In the genomic region with DNA sequence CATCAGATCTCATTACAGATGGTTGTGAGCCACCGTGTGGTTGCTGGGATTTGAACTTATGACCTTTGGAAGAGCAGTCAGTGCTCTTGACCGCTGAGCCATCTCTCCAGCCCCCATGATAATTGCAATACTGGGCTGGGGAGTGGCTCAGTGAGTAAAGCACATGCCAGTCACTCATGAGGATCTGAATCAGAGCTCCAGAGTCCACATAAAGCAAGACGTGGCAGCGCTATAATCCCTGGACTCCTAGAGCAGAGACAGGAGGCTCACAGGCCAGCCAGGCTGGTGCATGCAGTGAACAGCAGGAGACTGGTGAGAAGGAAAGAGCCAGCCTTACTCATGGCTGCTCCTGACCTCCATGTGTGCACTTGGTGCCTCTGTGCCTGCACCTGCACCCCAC, we compare ENCODE assay signal across 27 mouse cellular contexts. TPM values are rescaled to one million over a fixed set of nuclear protein-coding genes. Genes with fewer than 3 reads are reported as not detected.
DNase-seq lines count a peak whose midpoint lies in the region; ATAC-seq and TF ChIP-seq lines count a peak whose summit lies in the region.
"Had no signal": no experiment of that assay in that cellular context is flagged by ENCODE, and none has a peak within 500 bp of the region (broad histone marks: within the 10 kb centered on the region; RNA-seq: fewer than 3 reads in every experiment).

No protein-coding gene starts in this region.

- H3K4me2 ChIP-seq in intestine, postnatal 0 days (replicated peaks; ENCODE audit: low read depth): no peak overlapping the region
- H3K4me2 ChIP-seq: heart, embryonic 13.5 days; hindbrain, embryonic 14.5 days had no signal

- H3K9ac ChIP-seq in intestine, postnatal 0 days (ENCODE audit: low read depth, low read length): no peak overlapping the region
- H3K9ac ChIP-seq: forebrain, postnatal 0 days; heart, embryonic 13.5 days; hindbrain, embryonic 14.5 days had no signal

- in situ Hi-C loops in Patski (cut with MboI; ENCODE audit: low pct_unique_long_range_greater_than_20kb): no loop called here

- ATAC-seq in Patski: no peak
- peak; percentile 93 for ATAC-seq in intestine, postnatal 0 days
- ATAC-seq: forebrain, embryonic 14.5 days; forebrain, postnatal 0 days had no signal

- no peaks in the 10 kb centered on the region for H3K4me1 ChIP-seq in intestine, postnatal 0 days (replicated peaks; ENCODE audit: control insufficient read depth, insufficient read depth, low read length)
- H3K4me1 ChIP-seq: forebrain, embryonic 10.5 days; heart, embryonic 10.5 days; heart, embryonic 13.5 days had no signal

- TF ChIP-seq CTCF in Patski (IDR thresholded peaks at IDR 0.05): no peak
- peak; percentile 13; the same call in 1 of the 2 replicates for TF ChIP-seq CTCF in intestine, postnatal 0 days (IDR thresholded peaks at IDR 0.05; ENCODE audit: low read depth)

- H3K36me3 ChIP-seq in intestine, postnatal 0 days (ENCODE audit: control insufficient read depth, insufficient read depth): no peaks in the 10 kb centered on the region
- H3K36me3 ChIP-seq: forebrain, embryonic 10.5 days; G1E; heart, embryonic 10.5 days; heart, embryonic 13.5 days had no signal

- POLR2A ChIA-PET in Patski (lab: Charles Lee): no interaction called here

- no peaks in the 10 kb centered on the region for H3K27me3 ChIP-seq in Patski
- H3K27me3 ChIP-seq in intestine, postnatal 0 days (replicated peaks; ENCODE audit: control insufficient read depth, insufficient read depth, low read length): no peaks in the 10 kb centered on the region
- H3K27me3 ChIP-seq: CH12.LX; heart, embryonic 13.5 days had no signal

- H3K4me3 ChIP-seq in intestine, postnatal 0 days (ENCODE audit: low read depth, low read length): no peak overlapping the region
- H3K4me3 ChIP-seq: forebrain, embryonic 10.5 days; gastrocnemius, adult 2 months; heart, embryonic 10.5 days; heart, embryonic 13.5 days had no signal

- WGBS in intestine, postnatal 0 days: 24% methylated on average over 4 of the region's 4 CpGs

- DNase-seq in 3134 (ENCODE audit: extremely low read depth, insufficient read length, low spot score): peak; percentile 22
- DNase-seq in 3T3-L1 (ENCODE audit: low read depth, low spot score): peak; percentile 52
- peak; percentile 46 for DNase-seq in Patski (ENCODE audit: low read depth, low spot score)
- DNase-seq in urinary bladder, adult 18-20 months (ENCODE audit: low spot score in 2 of 2): no peak
- no peak for DNase-seq in right cerebral cortex, postnatal 14 days
- no peak for DNase-seq in gastrocnemius, postnatal 4 days (ENCODE audit: low spot score in 2 of 2)
- no peak for DNase-seq in retina, postnatal 1 day
- DNase-seq: adrenal gland, postnatal 10 days; adrenal gland, postnatal 36 days; B cell, adult 2 months; cerebellum, adult 18-20 months; cerebellum, adult 9-10 months; cerebellum, postnatal 14 days; forebrain, postnatal 0 days; gastrocnemius, adult 2 months; gastrocnemius, postnatal 14 days; heart, adult 18-20 months; heart, postnatal 14 days; heart, postnatal 4 days had no signal

- CTCF ChIA-PET in Patski (lab: Charles Lee): interaction anchor here (1.1 to 1.3 kb wide), 2 partner anchors 9 kb away, joined by 3 to 4 read pairs; no protein-coding TSS in a partner anchor

- H3K27ac ChIP-seq in intestine, postnatal 0 days (ENCODE audit: low read depth, low read length): peak overlapping the region; percentile 79
- H3K27ac ChIP-seq: forebrain, embryonic 10.5 days; gastrocnemius, adult 2 months; heart, embryonic 10.5 days; heart, embryonic 13.5 days; hindbrain, embryonic 14.5 days had no signal

- no peaks in the 10 kb centered on the region for H3K9me3 ChIP-seq in intestine, postnatal 0 days (ENCODE audit: control insufficient read depth)
- H3K9me3 ChIP-seq: forebrain, embryonic 10.5 days; G1E; heart, embryonic 10.5 days; heart, embryonic 13.5 days had no signal

RNA-seq across cellular contexts. Expression of a gene that starts 22.0 kb away (rescaled TPM):
- 1.7 TPM for polyA plus RNA-seq in Patski (2021)
- 0.38 TPM in 2 replicates for polyA plus RNA-seq in intestine, postnatal 0 days (2015; fragmentation: Nextera tagmentation; extraction: Ambion mirVana)
- under 1 TPM; 0.05 to 0.15 TPM for total RNA-seq in gastrocnemius, postnatal 4 days (2021)

RNA-seq across cellular contexts. Expression of a gene that starts 22.1 kb away (rescaled TPM):
- 114 TPM for polyA plus RNA-seq in Patski (2021)
- 73.2 and 76.1 TPM in 2 replicates for polyA plus RNA-seq in intestine, postnatal 0 days (2015; fragmentation: Nextera tagmentation; extraction: Ambion mirVana)
- total RNA-seq in gastrocnemius, postnatal 4 days (2021): 10 to 100 TPM; 58.5 to 64.0 TPM

RNA-seq across cellular contexts. Expression of a gene that starts 47.9 kb away (rescaled TPM):
- polyA plus RNA-seq in Patski (2021): 17.7 TPM
- 2.4 and 2.6 TPM in 2 replicates for polyA plus RNA-seq in intestine, postnatal 0 days (2015; fragmentation: Nextera tagmentation; extraction: Ambion mirVana)
- total RNA-seq in gastrocnemius, postnatal 4 days (2021): 10 to 100 TPM; 18.0 TPM

Comparison
In these comparisons a context has a peak if more than half of its experiments do, and no peak if none do; other contexts are left out.
1. DNase-seq: peak in 3134 (single experiment), 3T3-L1 (single experiment) and Patski (single experiment); none in urinary bladder, adult 18-20 months (0 of 2), right cerebral cortex, postnatal 14 days (single experiment), gastrocnemius, postnatal 4 days (0 of 2) and retina, postnatal 1 day (single experiment).